Mouse (Mus musculus) lung, postnatal 10 days (tissue): Measurements from ENCODE around the gene Cd209a.
"Not testable (repeated sequence)": the region's sequence is repeated elsewhere in the genome, so short reads cannot be mapped to it uniquely, and the experiment has no call there.

Source experiments
- DNase-seq: peaks from one replicate; pipeline ENCODE4 v3.0.0; 2021

Cd209a gene

DNA sequence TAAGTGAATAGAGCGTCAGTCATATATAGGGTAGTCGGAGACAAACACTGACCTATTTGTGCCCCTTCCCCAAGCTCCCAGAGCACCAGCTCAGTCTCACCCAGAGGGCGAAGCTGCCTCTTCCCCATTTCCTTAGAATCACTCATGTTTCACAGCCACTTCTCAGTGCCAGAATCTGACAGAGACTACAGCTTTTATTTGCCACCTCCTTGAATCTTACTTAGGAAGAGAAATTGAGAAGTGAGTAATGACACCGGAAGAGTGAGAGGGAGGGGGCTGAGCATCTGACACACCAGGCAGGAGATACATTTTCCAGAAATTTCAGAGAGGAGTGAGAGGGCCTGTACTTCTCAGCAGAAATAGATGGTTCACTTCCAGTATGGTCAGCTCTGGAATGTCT is at the start of gene Cd209a:
Cd209a (minus strand) TSS at position 224 of the 400 bp plus-strand sequence.
- DNase-seq, result no peak

GRCm38 (mm10) chr8:3768641-3769040 is 19.9 kb upstream of the Cd209a start:
- DNase-seq, result not testable (repeated sequence)

GRCm38 (mm10) chr8:3754261-3754850 is 5.6 kb upstream of the Cd209a start:
- DNase-seq, result peak; percentile 50

- DNase-seq, result no peak
Observed at GRCm38 (mm10) chr8:3736947-3737346, 11.8 kb downstream of the Cd209a start.

GRCm38 (mm10) chr8:3735599-3735998 is 13.2 kb downstream of the Cd209a start:
- no peak for DNase-seq

DNA sequence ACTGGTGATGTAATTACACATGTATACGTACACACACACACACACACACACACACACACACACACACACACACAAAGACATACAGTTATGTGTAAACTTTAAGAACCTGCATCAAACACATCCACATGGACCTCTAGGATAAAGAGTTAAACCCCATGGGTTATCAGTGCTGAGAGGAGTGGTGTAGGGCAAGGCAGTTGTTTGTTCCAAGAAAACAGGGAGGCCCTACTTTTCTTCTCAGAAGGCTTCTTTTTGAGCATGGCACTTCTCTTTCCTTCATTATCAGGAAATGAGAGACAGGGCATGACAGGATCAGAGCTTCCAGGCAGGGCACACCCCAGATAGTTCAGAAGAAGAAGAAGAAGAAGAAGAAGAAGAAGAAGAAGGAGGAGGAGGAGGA is 14.7 kb downstream of the Cd209a start:
- DNase-seq, result no peak

- DNase-seq, result no peak
Observed at GRCm38 (mm10) chr8:3721041-3721440, 27.7 kb downstream of the Cd209a start.

DNA sequence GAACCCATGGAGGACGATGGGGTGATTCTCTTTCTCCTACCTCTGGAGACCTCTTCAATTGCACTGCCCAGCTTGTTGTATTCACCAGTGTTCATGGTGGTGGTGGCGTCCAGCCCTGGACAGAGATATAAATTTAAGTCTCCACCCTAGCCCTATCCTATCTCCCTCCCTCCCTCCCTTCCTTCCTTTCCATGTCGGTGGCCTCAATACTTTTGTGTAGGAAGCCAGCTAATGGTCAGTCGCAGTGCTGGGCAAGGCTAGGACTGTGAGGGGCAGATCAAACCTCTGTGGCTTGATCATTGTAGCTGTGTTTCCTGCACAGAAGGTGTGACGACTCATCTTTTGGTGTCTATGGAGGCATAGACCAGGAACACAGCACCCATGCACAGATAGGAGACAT is 28.2 kb downstream of the Cd209a start, which contains the start of gene Clec4g:
Clec4g (minus strand) TSS at position 101 of the 400 bp plus-strand sequence.
- no peak for DNase-seq

GRCm38 (mm10) chr8:3718559-3718958 is 30.2 kb downstream of the Cd209a start:
- DNase-seq, result peak; percentile 77

- no peak for DNase-seq
Observed at GRCm38 (mm10) chr8:3717321-3717954, 31.3 kb downstream of the Cd209a start.

GRCm38 (mm10) chr8:3711646-3712045 is 37.1 kb downstream of the Cd209a start:
- no peak for DNase-seq

DNA sequence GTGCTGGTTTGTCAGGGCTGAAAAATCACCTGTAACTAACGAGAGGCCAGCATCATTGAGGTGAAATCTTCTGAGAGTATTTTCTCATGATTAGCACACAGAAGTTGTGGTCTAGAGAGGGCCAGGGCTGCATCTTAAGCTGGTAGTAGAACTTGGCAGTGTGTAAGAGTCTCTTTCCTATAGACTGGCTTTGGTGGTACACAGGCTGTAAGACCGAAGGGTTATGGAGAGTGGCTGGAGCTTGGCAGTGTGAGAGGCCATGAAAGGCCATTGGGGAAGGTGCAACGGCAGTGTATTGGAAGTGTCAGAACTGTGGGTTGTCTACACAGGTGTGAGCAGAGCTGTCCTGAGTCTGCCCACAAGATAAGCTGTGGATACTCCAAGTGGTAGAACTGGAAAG is 38.5 kb downstream of the Cd209a start:
- DNase-seq, result no peak

DNA sequence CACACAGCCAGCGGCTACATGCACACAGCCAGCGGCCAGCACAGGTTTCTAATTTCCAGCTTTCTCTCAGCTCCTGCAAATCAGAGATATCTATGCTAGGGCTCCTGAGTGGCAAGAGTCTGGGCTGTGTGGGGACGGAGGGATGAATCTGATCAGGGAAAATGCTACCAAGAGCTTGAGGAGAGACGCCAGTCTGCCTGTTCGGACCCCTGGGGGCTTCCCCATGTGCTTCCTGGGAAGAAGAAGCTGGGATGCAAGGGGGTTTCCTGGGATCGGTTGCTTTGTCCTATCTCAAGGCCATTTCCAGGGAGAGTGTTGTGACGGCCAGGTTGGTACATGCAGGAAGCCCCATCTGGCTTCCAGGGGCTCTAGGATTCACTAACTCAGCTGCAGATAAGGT is 41.2 kb downstream of the Cd209a start:
- no peak for DNase-seq

DNA sequence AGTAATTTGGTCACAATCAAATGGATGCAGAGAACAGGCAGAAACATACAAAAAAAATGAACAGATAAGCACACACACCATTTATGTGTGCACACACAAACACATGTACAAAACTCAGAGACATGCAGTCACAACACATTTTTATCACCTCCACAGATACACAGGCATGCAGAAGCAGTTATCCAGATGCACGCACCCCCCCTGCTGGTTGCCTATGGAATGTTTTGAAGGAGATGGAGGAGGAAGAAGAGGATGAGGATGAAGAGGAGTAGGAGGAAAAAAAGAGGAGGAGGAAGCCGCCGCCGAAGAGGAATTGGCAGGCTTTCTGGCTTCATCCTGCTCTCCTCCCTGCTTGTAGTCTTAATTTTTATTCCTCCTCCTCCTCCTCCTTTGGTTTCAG is 43.1 kb downstream of the Cd209a start:
- DNase-seq, result peak; percentile 21

DNA sequence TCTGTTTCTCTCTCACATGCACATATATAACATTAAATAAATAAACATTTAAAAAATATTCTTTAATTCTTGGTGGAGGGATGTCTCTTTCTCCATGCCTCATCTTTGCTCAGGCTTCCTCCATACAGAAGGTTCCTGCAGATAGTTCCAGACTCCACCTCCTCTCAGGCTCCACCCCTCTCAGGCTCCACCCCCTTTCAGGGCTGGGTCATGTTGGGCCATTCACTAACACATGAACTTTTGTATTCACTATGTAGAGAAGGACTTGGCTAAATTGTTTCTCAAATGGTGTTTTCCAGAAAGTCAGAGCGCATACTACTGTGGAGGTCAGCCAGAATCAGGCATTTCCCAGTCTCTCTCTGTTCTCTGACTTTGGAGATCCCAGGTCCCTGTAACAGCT is 47.3 kb downstream of the Cd209a start:
- peak; percentile 26 for DNase-seq

- no peak for DNase-seq
Observed at GRCm38 (mm10) chr8:3694121-3694520, 54.7 kb downstream of the Cd209a start, which contains the start of gene Fcer2a. Fcer2a (minus strand) TSS chr8:3694175.
